Mouse (Mus musculus): ENCODE data around the gene Ccar1.
"Not testable (repeated sequence)": the region's sequence is repeated elsewhere in the genome, so short reads cannot be mapped to it uniquely, and the experiment has no call there.

The Ccar1 gene

DNA sequence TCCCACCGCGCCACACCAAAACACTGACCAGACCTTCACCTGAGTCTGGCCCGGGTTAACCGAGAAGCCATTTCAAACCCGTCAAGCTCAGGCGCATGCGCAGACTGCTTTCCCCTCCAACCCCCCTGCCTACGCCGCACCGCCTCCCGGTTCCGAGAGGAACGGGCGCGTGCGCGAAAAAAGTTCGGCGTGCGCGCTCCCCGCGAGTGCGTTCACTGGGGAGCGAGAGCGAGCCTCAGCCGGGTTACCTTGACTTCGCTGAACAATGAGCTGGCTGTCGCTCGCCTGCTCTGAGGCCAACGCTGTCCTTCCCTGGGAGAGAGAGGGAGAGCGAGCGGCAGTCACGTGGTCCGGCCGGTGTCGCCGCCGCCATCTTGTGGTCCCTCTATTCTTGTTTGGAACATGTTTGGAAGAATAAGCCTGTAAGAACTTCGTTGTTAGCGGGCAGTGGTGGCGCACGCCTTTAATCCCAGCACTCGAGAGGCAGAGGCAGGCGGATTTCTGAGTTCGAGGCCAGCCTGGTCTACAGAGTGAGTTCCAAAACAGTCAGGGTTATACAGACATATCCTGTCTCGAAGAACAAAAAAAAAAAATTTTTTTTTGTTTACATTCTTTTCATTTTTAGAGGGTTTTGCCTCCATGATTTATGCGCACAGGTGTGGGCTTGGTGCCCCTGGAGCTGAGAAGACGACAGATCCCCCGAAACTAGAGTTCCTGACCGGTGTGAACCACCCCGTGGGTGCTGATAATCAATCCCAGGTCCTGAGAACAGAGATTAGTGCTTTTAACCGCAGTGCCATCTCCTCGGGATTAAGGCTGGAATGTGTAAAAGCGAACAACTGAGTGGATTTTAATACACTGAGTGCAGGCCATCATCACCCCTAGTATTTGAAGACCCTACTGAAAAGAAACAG, at the start of gene Ccar1:
Ccar1 (minus strand) TSS at position 110 of the 914 bp plus-strand sequence.
- peak; percentile 98 to 99 for DNase-seq (ENCODE audit: low spot score in 2 of 2)

DNA sequence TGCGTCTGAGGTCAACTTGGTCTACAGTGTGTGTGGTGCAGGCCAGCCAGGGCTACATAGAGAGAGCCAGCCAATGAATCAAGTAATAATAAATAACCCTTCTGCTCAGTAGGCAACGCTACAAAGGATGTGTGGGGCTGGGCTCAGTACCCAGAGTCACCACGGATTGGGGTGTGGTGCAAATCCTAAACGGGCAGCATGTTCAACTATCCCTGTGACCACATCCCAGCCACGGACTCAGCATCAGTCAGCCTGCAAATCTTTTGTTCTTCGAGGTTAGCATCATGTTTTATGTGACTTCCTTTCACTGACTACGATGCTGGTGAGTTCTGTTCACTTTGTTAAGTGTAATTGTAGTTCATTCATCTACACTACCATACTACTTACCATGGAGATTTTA, 48.6 kb upstream of the Ccar1 start:
- no peak for DNase-seq (ENCODE audit: low spot score in 2 of 2)

DNA sequence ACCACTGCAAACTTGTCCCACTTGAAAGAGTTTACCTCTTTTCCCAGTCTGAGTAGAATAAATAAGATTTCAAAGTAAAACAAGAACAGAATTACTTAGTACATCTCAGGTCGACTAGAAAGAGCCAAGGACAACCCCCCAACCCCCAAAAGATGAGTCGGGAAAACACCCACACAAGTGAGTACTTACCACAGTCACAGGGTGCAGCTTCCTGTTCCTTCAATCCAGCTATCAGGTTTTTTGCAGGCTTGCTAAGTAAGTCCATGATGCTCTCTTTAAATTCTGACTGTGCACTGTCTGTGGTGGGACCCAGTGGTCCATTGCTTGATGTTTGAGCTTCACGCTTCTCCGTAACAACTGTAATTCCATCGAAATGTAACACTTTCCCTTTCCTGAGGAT, 45.9 kb upstream of the Ccar1 start:
- no peak for DNase-seq (ENCODE audit: low spot score in 2 of 2)

DNA sequence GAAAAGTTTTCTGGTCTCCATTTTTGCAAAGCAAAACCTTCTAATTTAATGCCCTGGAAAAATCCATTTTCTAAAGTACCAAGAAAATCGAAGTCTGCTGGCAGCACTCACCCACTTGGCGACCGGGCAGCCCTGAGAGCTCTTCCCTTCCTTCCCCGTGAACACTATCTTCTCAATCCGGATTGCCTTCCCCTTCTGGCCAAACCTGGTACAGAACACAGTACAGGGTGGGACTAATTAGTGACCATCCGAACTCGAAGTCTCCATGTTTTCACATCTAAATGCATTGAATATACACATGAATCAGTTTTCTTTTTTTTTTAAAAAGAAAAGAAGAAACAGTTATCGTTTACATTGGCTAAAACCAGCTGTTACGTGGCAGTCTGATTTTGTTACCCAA, 40.7 kb upstream of the Ccar1 start:
- DNase-seq (ENCODE audit: low spot score in 2 of 2), result no peak

DNA sequence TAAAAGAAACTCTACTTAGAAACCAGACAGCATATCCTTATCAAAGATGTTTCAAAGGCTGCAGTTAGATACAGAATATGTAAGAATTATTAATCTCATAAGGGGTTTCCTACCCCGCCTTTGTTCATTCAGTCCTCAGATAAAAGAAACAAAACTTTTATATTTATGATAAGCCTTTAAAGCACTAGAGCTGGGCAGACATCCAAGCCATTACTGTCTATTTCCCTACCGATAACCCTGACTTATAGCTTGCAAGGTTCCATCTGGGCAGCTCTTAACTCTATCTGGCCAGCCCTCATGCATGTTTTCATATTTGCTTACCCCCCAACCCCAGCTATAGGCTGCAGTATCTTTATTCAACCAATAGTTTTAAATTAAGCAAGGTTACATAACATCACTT, 39.5 kb upstream of the Ccar1 start:
- no peak for DNase-seq (ENCODE audit: low spot score in 2 of 2)

GRCm38 (mm10) chr10:62824474-62824873, 32.4 kb upstream of the Ccar1 start:
- no peak for DNase-seq (ENCODE audit: low spot score in 2 of 2)

DNA sequence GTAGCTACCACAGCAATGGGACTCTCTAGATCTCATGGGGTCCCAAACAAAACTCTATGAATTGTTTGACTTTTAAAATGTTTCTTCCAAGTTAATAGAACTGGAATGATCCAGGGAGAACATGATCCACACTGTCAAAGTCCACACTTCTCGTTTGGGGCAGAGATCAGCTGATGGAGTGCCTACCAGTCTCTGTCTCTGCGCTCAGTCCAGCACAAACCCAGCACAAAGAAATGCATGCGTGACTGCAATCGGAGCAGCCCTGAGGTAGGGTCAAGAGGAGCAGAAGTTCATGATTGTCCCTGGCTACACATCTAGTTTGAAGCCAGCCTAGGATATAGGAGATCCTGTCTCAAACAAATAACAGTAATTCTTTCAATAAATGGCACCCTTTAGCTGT, 31.3 kb upstream of the Ccar1 start:
- DNase-seq (ENCODE audit: low spot score in 2 of 2), result no peak

GRCm38 (mm10) chr10:62810010-62810409, 17.9 kb upstream of the Ccar1 start:
- DNase-seq (ENCODE audit: low spot score in 2 of 2), result peak in 1 of 2 experiments; percentile 13

GRCm38 (mm10) chr10:62808766-62809165, 16.7 kb upstream of the Ccar1 start:
- no peak for DNase-seq (ENCODE audit: low spot score in 2 of 2)

GRCm38 (mm10) chr10:62808316-62808715, 16.2 kb upstream of the Ccar1 start:
- no peak for DNase-seq (ENCODE audit: low spot score in 2 of 2)

DNA sequence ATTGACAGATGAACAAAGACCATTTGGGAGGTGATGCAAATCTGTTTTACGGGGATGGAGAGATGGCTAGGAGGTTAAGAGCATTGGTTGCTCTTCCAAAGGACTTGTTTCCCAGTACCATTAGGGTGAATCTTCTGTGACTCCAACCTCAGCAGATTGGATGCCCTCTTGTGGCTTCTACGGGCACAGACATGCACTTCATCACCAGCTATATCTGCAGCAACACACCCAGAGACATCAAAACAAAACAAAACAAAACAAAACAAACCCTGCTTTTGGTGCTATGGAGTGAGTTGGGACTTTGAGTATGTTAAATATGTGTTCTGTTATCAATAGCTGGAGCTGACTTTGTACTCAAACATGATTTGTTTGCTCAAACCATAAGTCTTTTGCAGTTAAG, 12.0 kb upstream of the Ccar1 start:
- DNase-seq (ENCODE audit: low spot score in 2 of 2), result no peak

DNA sequence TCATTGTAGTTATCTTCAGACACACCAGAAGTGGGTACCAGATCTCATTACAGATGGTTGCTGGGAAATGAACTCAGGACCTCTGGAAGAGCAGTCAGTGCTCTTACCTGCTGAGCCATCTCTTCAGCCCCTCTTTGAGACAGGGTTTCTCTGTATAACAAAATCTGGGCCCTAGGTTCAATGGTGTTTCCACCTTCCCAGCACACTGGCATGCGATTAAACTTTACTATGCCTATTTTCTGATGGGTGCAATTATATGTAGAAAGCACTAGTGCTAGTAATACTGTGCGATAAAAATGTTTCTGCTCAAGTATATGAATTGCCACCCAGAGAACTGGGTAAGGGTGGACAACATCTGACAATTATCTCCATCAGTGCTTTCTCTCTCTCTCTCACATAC, 11.2 kb upstream of the Ccar1 start:
- no peak for DNase-seq (ENCODE audit: low spot score in 2 of 2)

DNA sequence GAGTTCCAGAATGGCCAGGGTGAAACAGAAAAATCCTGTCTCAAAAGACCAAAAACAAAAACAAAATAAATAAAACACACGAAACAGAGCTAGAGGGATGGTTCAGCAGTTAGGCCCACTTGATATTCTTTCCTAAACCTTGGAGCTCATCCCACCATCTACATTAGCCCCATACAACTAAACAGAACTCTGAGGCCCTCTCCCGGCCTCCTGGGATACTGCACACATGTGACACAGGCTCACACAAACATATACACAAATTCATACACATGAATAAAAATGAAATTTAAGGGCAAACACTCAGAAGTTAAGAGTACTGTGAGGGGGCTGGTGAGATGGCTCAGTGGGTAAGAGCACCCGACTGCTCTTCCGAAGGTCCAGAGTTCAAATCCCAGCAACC, 2.1 kb upstream of the Ccar1 start:
- DNase-seq (ENCODE audit: low spot score in 2 of 2), result no peak

GRCm38 (mm10) chr10:62793091-62793453, 986 bp upstream of the Ccar1 start:
- DNase-seq (ENCODE audit: low spot score in 2 of 2), result no peak

- DNase-seq (ENCODE audit: low spot score in 2 of 2), result peak; percentile 5 to 17
Measured at GRCm38 (mm10) chr10:62791251-62792176, 572 bp downstream of the Ccar1 start.

DNA sequence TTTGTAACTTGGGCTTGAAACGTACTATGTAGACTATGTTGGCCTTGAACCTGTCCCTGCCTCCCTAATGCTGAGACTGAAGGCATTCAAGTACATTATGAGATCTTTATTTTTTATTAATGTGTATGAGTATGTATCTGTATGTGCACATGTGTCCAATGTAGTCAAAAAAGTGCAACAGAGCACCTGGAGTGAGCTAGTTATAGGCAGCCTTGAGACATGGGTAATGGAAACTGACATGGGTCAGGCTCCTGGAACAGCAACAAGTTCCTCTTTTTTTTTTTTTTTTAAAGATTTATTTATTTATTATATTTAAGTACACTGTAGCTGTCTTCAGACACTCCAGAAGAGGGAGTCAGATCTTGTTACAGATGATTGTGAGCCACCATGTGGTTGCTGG, 10.3 kb downstream of the Ccar1 start:
- not testable (repeated sequence) for DNase-seq (ENCODE audit: low spot score in 2 of 2)

DNA sequence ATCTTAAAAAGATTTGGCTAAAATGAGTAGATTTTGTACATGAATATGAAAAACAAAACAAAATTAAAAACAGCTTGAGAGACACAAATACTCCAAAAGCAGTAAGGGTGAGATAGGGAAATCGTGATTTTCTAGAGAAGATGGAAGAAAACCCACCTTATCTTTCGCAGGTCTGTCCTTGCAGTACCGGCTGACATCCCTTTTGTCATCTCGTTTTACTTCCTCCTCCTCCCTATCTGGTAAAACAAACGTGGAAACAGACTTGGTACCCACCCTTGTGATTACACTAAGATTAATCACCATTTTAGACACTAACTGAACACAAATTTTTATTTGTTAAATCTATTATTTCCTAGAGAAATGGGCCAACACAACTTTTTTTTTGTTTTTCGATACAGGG, 41.3 kb downstream of the Ccar1 start:
- no peak for DNase-seq (ENCODE audit: low spot score in 2 of 2)

- peak; percentile 13 to 26 for DNase-seq (ENCODE audit: low spot score in 2 of 2)
Measured at GRCm38 (mm10) chr10:62739961-62740737, 51.9 kb downstream of the Ccar1 start.

DNA sequence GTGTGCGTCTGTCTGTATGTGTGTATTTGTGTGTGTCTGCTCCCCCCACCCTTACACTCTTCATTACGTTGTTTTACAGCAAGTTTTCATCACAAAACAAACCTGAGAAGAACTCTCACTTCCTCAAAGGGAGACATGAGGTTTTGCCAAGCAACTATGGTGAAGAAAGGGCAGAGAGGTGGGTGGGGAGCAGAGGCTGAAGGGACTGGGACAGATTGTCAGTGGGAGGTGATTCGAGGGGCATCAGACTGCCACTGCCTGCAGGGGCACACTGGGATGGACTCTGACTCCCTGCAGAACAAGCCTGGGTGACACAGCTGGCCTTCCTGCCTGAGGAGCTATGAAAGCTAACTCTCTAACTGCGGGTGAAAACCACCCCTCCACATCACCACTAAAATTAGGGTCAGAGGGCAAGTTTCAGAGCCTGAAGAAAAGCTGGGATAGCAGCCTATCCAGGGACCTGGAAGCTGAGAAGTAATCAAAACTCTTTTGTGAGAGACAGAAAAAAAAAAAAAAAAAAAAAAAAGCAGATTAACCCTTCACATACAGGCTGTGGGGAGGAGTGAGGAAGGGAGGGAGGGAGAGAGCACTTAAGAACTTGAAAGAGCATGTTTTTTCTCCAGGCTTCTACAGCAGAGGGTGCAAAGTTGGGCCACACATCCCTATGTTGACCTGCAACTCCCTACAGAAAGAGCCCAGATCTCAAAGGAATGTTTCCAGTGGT, 55.0 kb downstream of the Ccar1 start:
- no peak for DNase-seq (ENCODE audit: low spot score in 2 of 2)

DNA sequence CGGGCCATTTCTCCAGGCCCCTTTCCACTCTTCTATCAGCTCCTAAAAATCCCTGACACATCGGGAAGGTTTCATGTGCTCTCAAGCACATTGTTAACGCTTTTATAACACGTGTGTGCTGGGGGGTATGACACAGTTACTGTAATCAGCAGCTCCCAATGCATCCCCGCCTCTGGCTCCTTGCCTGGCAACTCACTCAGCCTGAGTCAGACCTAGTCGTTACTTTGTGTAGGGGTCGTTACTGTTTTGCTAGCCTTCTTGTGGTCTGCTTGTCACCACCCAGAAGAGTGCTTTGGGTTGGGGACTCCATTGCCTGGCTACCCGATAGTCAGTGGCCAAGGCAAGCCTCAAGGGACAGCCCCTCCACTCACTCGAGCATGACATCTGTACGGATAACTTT, 61.3 kb downstream of the Ccar1 start:
- DNase-seq (ENCODE audit: low spot score in 2 of 2), result no peak

Measured in frontal cortex, postnatal 36 days (tissue).